ENCODE assay signal across 18 mouse cellular contexts in genomic region chr12:117664644-117665043, GRCm38 (mm10).
DNase-seq lines count a peak whose midpoint lies in the region; ATAC-seq and TF ChIP-seq lines count a peak whose summit lies in the region.
"Had no signal": no experiment of that assay in that cellular context is flagged by ENCODE, and none has a peak within 500 bp of the region (broad histone marks: within the 10 kb centered on the region; RNA-seq: fewer than 3 reads in every experiment).

No protein-coding gene starts in this region.

- no peak for ATAC-seq in midbrain, postnatal 0 days (ENCODE audit: low FRiP score)
- ATAC-seq: activated CD4-positive, CD25-positive, alpha-beta regulatory T cell, adult 4 months; Patski had no signal

- TF ChIP-seq POLR2A in brain, embryonic 14.5 days (IDR thresholded peaks at IDR 0.05; ENCODE audit: borderline replicate concordance, extremely low read depth, insufficient read depth, insufficient read length, poor library complexity, severe bottlenecking) = no peak

- no peaks in the 10 kb centered on the region for H3K36me3 ChIP-seq in midbrain, postnatal 0 days (ENCODE audit: insufficient read depth, low read length)
- H3K36me3 ChIP-seq: embryonic facial prominence, embryonic 13.5 days; hindbrain, embryonic 13.5 days; limb, embryonic 10.5 days; liver, embryonic 13.5 days; neural tube, embryonic 12.5 days had no signal

- no peaks in the 10 kb centered on the region for H3K27me3 ChIP-seq in midbrain, postnatal 0 days (ENCODE audit: insufficient read depth, low read length)
- H3K27me3 ChIP-seq: embryonic facial prominence, embryonic 13.5 days; hindbrain, embryonic 13.5 days; liver, embryonic 13.5 days; neural tube, embryonic 12.5 days had no signal

- peak overlapping the region; percentile 76 for H3K27ac ChIP-seq in layer of hippocampus, adult 2 months
- H3K27ac ChIP-seq in midbrain, postnatal 0 days (ENCODE audit: low read depth, low read length) = no peak overlapping the region
- H3K27ac ChIP-seq: embryonic facial prominence, embryonic 13.5 days; hindbrain, embryonic 13.5 days; limb, embryonic 10.5 days; liver, embryonic 13.5 days; neural tube, embryonic 12.5 days had no signal

- no peak for TF ChIP-seq CTCF in brain, embryonic 14.5 days (IDR thresholded peaks at IDR 0.05; ENCODE audit: borderline replicate concordance, extremely low read depth, insufficient read depth, insufficient read length)
- no peak for TF ChIP-seq CTCF in layer of hippocampus, adult 2 months (conservative IDR thresholded peaks at IDR 0.05)
- no peak for TF ChIP-seq CTCF in midbrain, postnatal 0 days (IDR thresholded peaks at IDR 0.05)

- WGBS in midbrain, postnatal 0 days = 79% methylated on average over 5 of the region's 5 CpGs

- H3K4me2 ChIP-seq in midbrain, postnatal 0 days (ENCODE audit: low read depth, low read length, poor library complexity, severe bottlenecking) = no peak overlapping the region
- H3K4me2 ChIP-seq: embryonic facial prominence, embryonic 13.5 days; heart, embryonic 11.5 days; hindbrain, embryonic 13.5 days; liver, embryonic 13.5 days; neural tube, embryonic 12.5 days had no signal

- no peak overlapping the region; the same call in 1 of the 2 replicates for H3K4me3 ChIP-seq in layer of hippocampus, adult 2 months
- no peak overlapping the region for H3K4me3 ChIP-seq in midbrain, postnatal 0 days (ENCODE audit: low read depth, low read length)
- H3K4me3 ChIP-seq: embryonic facial prominence, embryonic 13.5 days; hindbrain, embryonic 13.5 days; limb, embryonic 10.5 days; liver, embryonic 13.5 days; neural tube, embryonic 12.5 days had no signal

- H3K9ac ChIP-seq in midbrain, postnatal 0 days (replicated peaks; ENCODE audit: low read length, poor library complexity, severe bottlenecking) = no peak overlapping the region
- H3K9ac ChIP-seq: embryonic facial prominence, embryonic 13.5 days; hindbrain, embryonic 13.5 days; liver, embryonic 13.5 days; neural tube, embryonic 12.5 days had no signal

- no peaks in the 10 kb centered on the region for H3K9me3 ChIP-seq in midbrain, postnatal 0 days (ENCODE audit: low read length)
- H3K9me3 ChIP-seq: embryonic facial prominence, embryonic 13.5 days; hindbrain, embryonic 13.5 days; limb, embryonic 10.5 days; liver, embryonic 13.5 days; neural tube, embryonic 12.5 days had no signal

- no peaks in the 10 kb centered on the region for H3K4me1 ChIP-seq in midbrain, postnatal 0 days (ENCODE audit: insufficient read depth, low read length)
- H3K4me1 ChIP-seq: liver, embryonic 13.5 days; neural tube, embryonic 12.5 days had no signal

- DNase-seq in heart, adult 11 months = peak; percentile 88
- DNase-seq in heart, adult 8-10 months (ENCODE audit: low spot score) = no peak
- DNase-seq in layer of hippocampus, adult 11-12 months (ENCODE audit: low spot score) = peak; percentile 63
- DNase-seq in layer of hippocampus, adult 9-10 months (ENCODE audit: low spot score) = no peak
- peak; percentile 74 for DNase-seq in brain, embryonic 14.5 days (ENCODE audit: low read depth)
- peak; percentile 59 to 75 for DNase-seq in layer of hippocampus, adult 2 months (ENCODE audit: low spot score in 2 of 2)
- no peak for DNase-seq in midbrain, postnatal 0 days (ENCODE audit: low spot score)
- DNase-seq: adrenal gland, postnatal 14 days; cerebellum, adult 9-11 months; gastrocnemius, postnatal 10 days; liver, embryonic 13.5 days had no signal

Comparison
In these comparisons a context has a peak if more than half of its experiments do, and no peak if none do; other contexts are left out.
1. DNase-seq: peak in heart, adult 11 months (single experiment), layer of hippocampus, adult 11-12 months (single experiment), brain, embryonic 14.5 days (single experiment) and layer of hippocampus, adult 2 months (2 of 2); none in heart, adult 8-10 months (single experiment), layer of hippocampus, adult 9-10 months (single experiment) and midbrain, postnatal 0 days (single experiment).